Mouse (Mus musculus): ENCODE data around the gene Lrmda. TPM values are rescaled to one million over a fixed set of nuclear protein-coding genes. Genes with fewer than 3 reads are reported as not detected.

The Lrmda gene
- total and polyA plus RNA-seq, 3 experiments: 5.1 to 5.9 TPM; not detected in 1

- no peak for TF ChIP-seq MEF2A (IDR thresholded peaks at IDR 0.05; ENCODE audit: extremely low read depth, insufficient replicate concordance, low read depth, low read length, poor library complexity, severe bottlenecking)
- TF ChIP-seq ELF1 (IDR thresholded peaks at IDR 0.05; ENCODE audit: low read depth, low read length): no peak
- TF ChIP-seq GABPA (IDR thresholded peaks at IDR 0.05; ENCODE audit: low read depth, low read length): no peak
- no peak for TF ChIP-seq RAD21 (IDR thresholded peaks at IDR 0.05; ENCODE audit: low read depth, low read length)
- H3K9me3 ChIP-seq (replicated peaks; ENCODE audit: insufficient read depth, low read length): no peaks in the 10 kb centered on the region
- H3K36me3 ChIP-seq (ENCODE audit: control insufficient read depth in 1 of 2, insufficient read depth in 2 of 2, low read length in 2 of 2): no peaks in the 10 kb centered on the region; a peak in 2 of 4 replicates
- peak within 1 kb of the TSS; percentile 32; the same call in 1 of the 2 replicates for H3K9ac ChIP-seq (ENCODE audit: control insufficient read depth, low read depth, low read length, poor library complexity, severe bottlenecking)
- H3K27ac ChIP-seq (ENCODE audit: control insufficient read depth, low read depth, low read length): no peak within 1 kb of the TSS
- no peak within 1 kb of the TSS; a peak in 2 of 4 replicates for H3K4me3 ChIP-seq (ENCODE audit: control insufficient read depth in 1 of 2, insufficient read depth in 1 of 2, low read depth in 2 of 2, low read length in 2 of 2)
- DNase-seq (ENCODE audit: low read depth, low spot score): no peak
- peaks cover 2 to 3% of the 10 kb centered on the region in 2 experiments; a peak in 2 of 4 replicates for H3K4me1 ChIP-seq (ENCODE audit: control insufficient read depth in 1 of 2, insufficient read depth in 2 of 2, low read length in 2 of 2)
- H3K79me2 ChIP-seq (ENCODE audit: control insufficient read depth, insufficient read depth, low read length, poor library complexity): peaks cover 13% of the 10 kb centered on the region
- no peaks in the 10 kb centered on the region for H3K27me3 ChIP-seq (ENCODE audit: control insufficient read depth in 1 of 2, insufficient read depth in 2 of 2, low read length in 2 of 2)
These were observed 30.1 kb upstream of the Lrmda start, which contains the start of gene Zfp503 for GRCm38 (mm10) chr14:21989291-21989913. Gene Zfp503 (minus strand): TSS chr14:21989601.

- TF ChIP-seq NELFE (IDR thresholded peaks at IDR 0.05; ENCODE audit: low read depth, low read length) (no peak), ZMIZ1 (IDR thresholded peaks at IDR 0.05; ENCODE audit: low read depth, low read length) (no peak), POLR2AphosphoS2 (IDR thresholded peaks at IDR 0.05; ENCODE audit: low read length) (no peak), TAL1 (IDR thresholded peaks at IDR 0.05; ENCODE audit: low read length) (no peak), MXI1 (IDR thresholded peaks at IDR 0.05; ENCODE audit: low read depth, low read length) (no peak)
- H3K27me3 ChIP-seq (ENCODE audit: control insufficient read depth in 1 of 2, insufficient read depth in 2 of 2, low read length in 2 of 2): no peaks in the 10 kb centered on the region
- no peak overlapping the region for H3K4me3 ChIP-seq (ENCODE audit: control insufficient read depth in 1 of 2, insufficient read depth in 1 of 2, low read depth in 2 of 2, low read length in 2 of 2)
- DNase-seq (ENCODE audit: low read depth, low spot score): no peak
- peaks cover 2 to 3% of the 10 kb centered on the region in 2 experiments; a peak in 2 of 4 replicates for H3K4me1 ChIP-seq (ENCODE audit: control insufficient read depth in 1 of 2, insufficient read depth in 2 of 2, low read length in 2 of 2)
- no peak overlapping the region for H3K9ac ChIP-seq (ENCODE audit: control insufficient read depth, low read depth, low read length, poor library complexity, severe bottlenecking)
- no peak overlapping the region for H3K27ac ChIP-seq (ENCODE audit: control insufficient read depth, low read depth, low read length)
- H3K9me3 ChIP-seq (replicated peaks; ENCODE audit: insufficient read depth, low read length): no peaks in the 10 kb centered on the region
- peaks cover 13% of the 10 kb centered on the region for H3K79me2 ChIP-seq (ENCODE audit: control insufficient read depth, insufficient read depth, low read length, poor library complexity)
- no peaks in the 10 kb centered on the region; a peak in 2 of 4 replicates for H3K36me3 ChIP-seq (ENCODE audit: control insufficient read depth in 1 of 2, insufficient read depth in 2 of 2, low read length in 2 of 2)
These were observed 29.0 kb upstream of the Lrmda start for GRCm38 (mm10) chr14:21990321-21991021.

- H3K9ac ChIP-seq (ENCODE audit: control insufficient read depth, low read depth, low read length, poor library complexity, severe bottlenecking): no peak overlapping the region
- no peaks in the 10 kb centered on the region for H3K27me3 ChIP-seq (ENCODE audit: control insufficient read depth in 1 of 2, insufficient read depth in 2 of 2, low read length in 2 of 2)
- no peak overlapping the region for H3K4me3 ChIP-seq (ENCODE audit: control insufficient read depth in 1 of 2, insufficient read depth in 1 of 2, low read depth in 2 of 2, low read length in 2 of 2)
- no peak for TF ChIP-seq POLR2AphosphoS2 (IDR thresholded peaks at IDR 0.05; ENCODE audit: low read length)
- no peak for DNase-seq (ENCODE audit: low read depth, low spot score)
- no peaks in the 10 kb centered on the region for H3K9me3 ChIP-seq (replicated peaks; ENCODE audit: insufficient read depth, low read length)
- H3K4me1 ChIP-seq (ENCODE audit: control insufficient read depth in 1 of 2, insufficient read depth in 2 of 2, low read length in 2 of 2): peaks cover 2 to 3% of the 10 kb centered on the region in 2 experiments; a peak in 2 of 4 replicates
- H3K79me2 ChIP-seq (ENCODE audit: control insufficient read depth, insufficient read depth, low read length, poor library complexity): peaks cover 13% of the 10 kb centered on the region
- no peak overlapping the region for H3K27ac ChIP-seq (ENCODE audit: control insufficient read depth, low read depth, low read length)
- peaks cover 0 to 2% of the 10 kb centered on the region in 2 experiments; a peak in 2 of 4 replicates for H3K36me3 ChIP-seq (ENCODE audit: control insufficient read depth in 1 of 2, insufficient read depth in 2 of 2, low read length in 2 of 2)
These were observed 28.2 kb upstream of the Lrmda start for GRCm38 (mm10) chr14:21991251-21991780.
